Mouse (Mus musculus) E14TG2a.4 (cell line): ENCODE results near the gene Tas2r135.

Experiments used
- H3K27me3 ChIP-seq: 2 replicates; pipeline ENCODE4 v1.6.1; 2014; ENCODE audit warnings: low read length, control low read depth; ENCODE audit not compliant: insufficient read depth
- H3K36me3 ChIP-seq: 2 replicates; pipeline ENCODE4 v1.6.1; 2014; ENCODE audit warnings: low read length, control low read depth; ENCODE audit not compliant: insufficient read depth
- H3K4me1 ChIP-seq: replicated peaks from 2 replicates; pipeline ENCODE4 v1.6.1; 2014; ENCODE audit warnings: low read depth, low read length, control low read depth
- H3K4me3 ChIP-seq: replicated peaks from 2 replicates; pipeline ENCODE4 v1.5.1; 2014; ENCODE audit warnings: mild to moderate bottlenecking, low read length
- H3K9me3 ChIP-seq: 2 replicates; pipeline ENCODE4 v1.6.1; 2014; ENCODE audit warnings: low read length, control low read depth
- CTCF ChIP-seq: conservative IDR thresholded peaks from 2 replicates; pipeline ENCODE4 v1.5.1; 2014; ENCODE audit warnings: low read length
- NANOG ChIP-seq: IDR thresholded peaks from 2 replicates; pipeline ENCODE4 v1.6.1; 2014; ENCODE audit warnings: borderline replicate concordance, low read length, mixed read lengths
- POU5F1 ChIP-seq: IDR thresholded peaks from 2 replicates; pipeline ENCODE4 v1.6.1; 2014; ENCODE audit warnings: low read length, borderline replicate concordance

Tas2r135 gene

GRCm38 (mm10) chr6:42405134-42405533 is at the start of gene Tas2r135:
Gene Tas2r135 (plus strand): TSS chr6:42405434.
- TF ChIP-seq CTCF (no peak), NANOG (no peak), POU5F1 (no peak)
- Histone ChIP-seq H3K27me3 (no peaks in the 10 kb centered on the region), H3K4me1 (no peaks in the 10 kb centered on the region), H3K36me3 (no peaks in the 10 kb centered on the region), H3K9me3 (no peaks in the 10 kb centered on the region), H3K4me3 (no peak within 1 kb of the TSS)

GRCm38 (mm10) chr6:42355794-42356600 is 49.2 kb upstream of the Tas2r135 start:
- H3K4me3 ChIP-seq, result no peak overlapping the region
- no peaks in the 10 kb centered on the region for H3K9me3 ChIP-seq
- no peak for TF ChIP-seq NANOG
- no peak for TF ChIP-seq POU5F1
- no peak for TF ChIP-seq CTCF
- H3K4me1 ChIP-seq, result peaks cover 20% of the 10 kb centered on the region
- peaks cover 57% of the 10 kb centered on the region for H3K27me3 ChIP-seq
- peaks cover 37% of the 10 kb centered on the region for H3K36me3 ChIP-seq

- Histone ChIP-seq H3K4me3 (no peak overlapping the region), H3K36me3 (peaks cover 37% of the 10 kb centered on the region), H3K9me3 (no peaks in the 10 kb centered on the region), H3K27me3 (peaks cover 55% of the 10 kb centered on the region), H3K4me1 (peaks cover 11% of the 10 kb centered on the region)
- no peak for TF ChIP-seq POU5F1
- no peak for TF ChIP-seq CTCF
- no peak for TF ChIP-seq NANOG
Observed at GRCm38 (mm10) chr6:42356913-42357312, 48.3 kb upstream of the Tas2r135 start.

- no peak overlapping the region for H3K4me3 ChIP-seq
- peaks cover 9% of the 10 kb centered on the region; the same call in 1 of the 2 replicates for H3K4me1 ChIP-seq
- TF ChIP-seq NANOG (no peak), CTCF (no peak), POU5F1 (no peak)
- peaks cover 54% of the 10 kb centered on the region for H3K27me3 ChIP-seq
- H3K9me3 ChIP-seq, result no peaks in the 10 kb centered on the region
- H3K36me3 ChIP-seq, result peaks cover 37% of the 10 kb centered on the region
Observed at GRCm38 (mm10) chr6:42357901-42358300, 47.3 kb upstream of the Tas2r135 start.

- H3K4me3 ChIP-seq, result no peak overlapping the region
- no peaks in the 10 kb centered on the region for H3K9me3 ChIP-seq
- H3K36me3 ChIP-seq, result peaks cover 37% of the 10 kb centered on the region
- peaks cover 9% of the 10 kb centered on the region; the same call in 1 of the 2 replicates for H3K4me1 ChIP-seq
- peaks cover 53% of the 10 kb centered on the region for H3K27me3 ChIP-seq
- TF ChIP-seq POU5F1 (no peak), NANOG (no peak), CTCF (no peak)
Observed at GRCm38 (mm10) chr6:42358901-42359300, 46.3 kb upstream of the Tas2r135 start.

- peaks cover 54% of the 10 kb centered on the region; the same call in 1 of the 2 replicates for H3K27me3 ChIP-seq
- no peak overlapping the region for H3K4me3 ChIP-seq
- no peaks in the 10 kb centered on the region for H3K9me3 ChIP-seq
- TF ChIP-seq NANOG (no peak), POU5F1 (no peak), CTCF (no peak)
- H3K4me1 ChIP-seq, result peaks cover 9% of the 10 kb centered on the region; the same call in 1 of the 2 replicates
- peaks cover 37% of the 10 kb centered on the region for H3K36me3 ChIP-seq
Observed at GRCm38 (mm10) chr6:42359364-42360147, 45.7 kb upstream of the Tas2r135 start.

- Histone ChIP-seq H3K9me3 (no peaks in the 10 kb centered on the region), H3K36me3 (peaks cover 37% of the 10 kb centered on the region), H3K4me3 (no peak overlapping the region), H3K4me1 (peaks cover 9% of the 10 kb centered on the region; the same call in 1 of the 2 replicates), H3K27me3 (peaks cover 49% of the 10 kb centered on the region; the same call in 1 of the 2 replicates)
- TF ChIP-seq CTCF (no peak), NANOG (no peak), POU5F1 (no peak)
Observed at GRCm38 (mm10) chr6:42360231-42360840, 44.9 kb upstream of the Tas2r135 start.
